Mouse (Mus musculus) 416B (cell line): ENCODE results near the gene Hist4h4.
"Not testable (repeated sequence)": the region's sequence is repeated elsewhere in the genome, so short reads cannot be mapped to it uniquely, and the experiment has no call there.

Experiments used
- DNase-seq: peaks from one replicate; pipeline ENCODE4 v3.0.0; 2011; ENCODE audit warnings: low read depth

The Hist4h4 gene

GRCm38 (mm10) chr6:136815381-136815780 lies 11.2 kb upstream of the Hist4h4 start:
- DNase-seq, result peak; percentile 56

GRCm38 (mm10) chr6:136813117-136813516 lies 8.9 kb upstream of the Hist4h4 start:
- DNase-seq, result peak; percentile 31

- DNase-seq, result no peak
Observed at GRCm38 (mm10) chr6:136811196-136811595, 7.0 kb upstream of the Hist4h4 start.

GRCm38 (mm10) chr6:136809673-136810072 lies 5.5 kb upstream of the Hist4h4 start:
- no peak for DNase-seq

GRCm38 (mm10) chr6:136809077-136809476 lies 4.9 kb upstream of the Hist4h4 start:
- peak; percentile 98 for DNase-seq

- DNase-seq, result no peak
Observed at GRCm38 (mm10) chr6:136808631-136809046, 4.4 kb upstream of the Hist4h4 start.

- peak; percentile 98 for DNase-seq
Observed at GRCm38 (mm10) chr6:136808014-136808417, 3.8 kb upstream of the Hist4h4 start, which contains the start of gene H2afj. TSS of gene H2afj (plus strand) at chr6:136808244.

GRCm38 (mm10) chr6:136807395-136808013 lies 3.3 kb upstream of the Hist4h4 start:
- no peak for DNase-seq

GRCm38 (mm10) chr6:136806819-136807218 lies 2.6 kb upstream of the Hist4h4 start:
- no peak for DNase-seq

- DNase-seq, result peak; percentile 44
Observed at GRCm38 (mm10) chr6:136805409-136805775, 1.2 kb upstream of the Hist4h4 start.

- peak; percentile 91 for DNase-seq
Observed at GRCm38 (mm10) chr6:136804705-136805408, 642 bp upstream of the Hist4h4 start.

GRCm38 (mm10) chr6:136803093-136803738 lies 999 bp downstream of the Hist4h4 start:
- DNase-seq, result no peak

- DNase-seq, result no peak
Observed at GRCm38 (mm10) chr6:136801274-136801673, 2.9 kb downstream of the Hist4h4 start.

GRCm38 (mm10) chr6:136800710-136801109 lies 3.5 kb downstream of the Hist4h4 start:
- DNase-seq, result no peak

- not testable (repeated sequence) for DNase-seq
Observed at GRCm38 (mm10) chr6:136797874-136798693, 6.1 kb downstream of the Hist4h4 start.

- DNase-seq, result no peak
Observed at GRCm38 (mm10) chr6:136795850-136796249, 8.4 kb downstream of the Hist4h4 start.

GRCm38 (mm10) chr6:136795110-136795509 lies 9.1 kb downstream of the Hist4h4 start:
- DNase-seq, result no peak

- DNase-seq, result no peak
Observed at GRCm38 (mm10) chr6:136793831-136794525, 10.2 kb downstream of the Hist4h4 start.

GRCm38 (mm10) chr6:136792884-136793758 lies 11.1 kb downstream of the Hist4h4 start:
- DNase-seq, result no peak

GRCm38 (mm10) chr6:136789391-136789971 lies 14.7 kb downstream of the Hist4h4 start:
- DNase-seq, result no peak
